Mouse (Mus musculus): ENCODE measurements around the gene Iqgap2. TPM values are rescaled to one million over a fixed set of nuclear protein-coding genes. Genes with fewer than 3 reads are reported as not detected.

Iqgap2 gene
- polyA plus RNA-seq, 1 experiment from 2014 or later = 5.2 TPM

DNA sequence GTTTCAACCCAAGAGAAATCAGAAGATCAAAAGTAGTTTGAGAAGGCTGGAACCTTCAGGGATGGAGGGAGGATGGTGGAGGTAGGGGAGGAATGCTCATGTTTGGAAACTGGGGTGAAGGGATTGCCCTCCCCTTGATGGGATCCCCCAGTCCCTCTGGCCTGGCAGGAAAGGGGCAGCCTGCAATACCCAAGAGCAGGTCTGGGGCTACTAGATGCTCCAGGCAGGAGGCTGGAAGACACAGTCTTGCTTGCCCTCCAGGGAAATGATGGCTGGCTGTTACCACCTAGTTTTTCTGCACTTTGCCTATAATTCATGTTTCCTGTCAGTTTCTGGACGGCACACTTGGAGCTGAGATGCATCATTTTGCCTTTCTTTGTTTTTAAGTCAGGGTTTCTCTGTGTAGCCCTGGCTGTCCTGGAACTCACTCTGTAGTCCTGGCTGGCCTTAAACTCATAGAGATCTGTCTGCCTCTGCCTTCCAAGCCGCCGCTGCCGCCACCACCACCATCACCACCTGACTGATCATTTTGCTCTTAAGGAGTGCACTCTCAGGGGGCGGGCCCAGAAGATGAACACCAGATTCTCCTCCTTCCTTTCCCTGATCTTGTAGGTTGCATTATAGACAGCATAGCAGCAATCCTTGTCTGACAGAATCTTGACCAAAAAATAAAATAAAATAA lies 313.6 kb downstream of the Iqgap2 start:
- Histone ChIP-seq H3K9me3 (ENCODE audit: control insufficient read depth, low read length) (no peaks in the 10 kb centered on the region), H3K27ac (ENCODE audit: low read length) (no peak overlapping the region), H3K4me2 (ENCODE audit: low read depth, low read length) (no peak overlapping the region), H3K4me1 (replicated peaks; ENCODE audit: control insufficient read depth, insufficient read depth, low read length) (no peaks in the 10 kb centered on the region), H3K9ac (ENCODE audit: low read length) (no peak overlapping the region), H3K4me3 (ENCODE audit: low read length) (no peak overlapping the region), H3K36me3 (ENCODE audit: control insufficient read depth, insufficient read depth, low read length) (no peaks in the 10 kb centered on the region), H3K27me3 (ENCODE audit: control insufficient read depth, insufficient read depth, low read depth, low read length) (no peaks in the 10 kb centered on the region)
- no peak for ATAC-seq (ENCODE audit: low read depth)
- WGBS = 84% methylated on average over 5 of the region's 5 CpGs

Other genes starting within 250 kb of the Iqgap2 start
- 0.54 and 0.64 TPM in 2 replicates for gene F2rl2, start 195.1 kb downstream of the Iqgap2 start, polyA plus RNA-seq (2015; fragmentation: Nextera tagmentation; extraction: Ambion mirVana)
- 16.0 and 20.9 TPM in 2 replicates for gene Gm20075, start 189.5 kb upstream of the Iqgap2 start, polyA plus RNA-seq (2015; fragmentation: Nextera tagmentation; extraction: Ambion mirVana)
- gene Gm17190, start 190.1 kb upstream of the Iqgap2 start, polyA plus RNA-seq (2015; fragmentation: Nextera tagmentation; extraction: Ambion mirVana) = not detected in 2 replicates
- gene Sv2c, start 240.7 kb upstream of the Iqgap2 start, polyA plus RNA-seq (2015; fragmentation: Nextera tagmentation; extraction: Ambion mirVana) = 0.77 and 1.2 TPM in 2 replicates